Mouse (Mus musculus): ENCODE measurements around the gene Tbc1d16. TPM values are rescaled to one million over a fixed set of nuclear protein-coding genes. Genes with fewer than 3 reads are reported as not detected.
A peak's percentile ranks its signal among the peaks of the same experiment; 100 is the strongest.

Gene Tbc1d16
- polyA plus RNA-seq, 1 experiment from 2014 or later: 13.6 TPM

DNA sequence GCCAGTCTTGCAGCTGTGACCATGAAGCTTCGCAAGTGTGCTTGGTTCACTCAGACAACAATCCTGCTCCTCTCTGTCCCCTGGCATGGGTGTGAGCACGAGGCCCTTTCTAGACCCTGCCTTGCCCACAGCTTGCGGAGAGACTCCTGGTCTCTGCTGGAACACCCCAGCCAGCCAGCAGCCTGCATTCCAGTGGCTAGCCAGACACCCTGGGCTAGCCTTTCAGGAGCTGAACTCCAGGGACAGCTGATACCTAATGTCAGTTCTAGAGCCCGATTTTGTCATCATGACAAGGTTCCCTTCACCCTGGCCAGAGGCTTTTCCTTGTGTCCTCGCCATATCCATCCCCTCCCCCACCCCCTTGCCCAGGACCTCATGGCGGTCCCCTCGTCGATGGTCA, 81.1 kb downstream of the Tbc1d16 start:
- Histone ChIP-seq H3K4me3 (replicated peaks; ENCODE audit: low read length) (no peak overlapping the region), H3K9ac (ENCODE audit: low read length) (no peak overlapping the region), H3K4me2 (ENCODE audit: low read depth, low read length) (no peak overlapping the region), H3K27me3 (ENCODE audit: control insufficient read depth, insufficient read depth, low read length) (no peaks in the 10 kb centered on the region), H3K36me3 (ENCODE audit: control insufficient read depth, insufficient read depth, low read length) (no peaks in the 10 kb centered on the region), H3K9me3 (replicated peaks; ENCODE audit: control insufficient read depth, low read length) (no peaks in the 10 kb centered on the region), H3K27ac (ENCODE audit: low read length) (no peak overlapping the region), H3K4me1 (ENCODE audit: control insufficient read depth, insufficient read depth, low read length) (no peaks in the 10 kb centered on the region)
- no peak for ATAC-seq (ENCODE audit: insufficient read depth, low FRiP score)
- WGBS: 83% methylated on average over 8 of the region's 8 CpGs

DNA sequence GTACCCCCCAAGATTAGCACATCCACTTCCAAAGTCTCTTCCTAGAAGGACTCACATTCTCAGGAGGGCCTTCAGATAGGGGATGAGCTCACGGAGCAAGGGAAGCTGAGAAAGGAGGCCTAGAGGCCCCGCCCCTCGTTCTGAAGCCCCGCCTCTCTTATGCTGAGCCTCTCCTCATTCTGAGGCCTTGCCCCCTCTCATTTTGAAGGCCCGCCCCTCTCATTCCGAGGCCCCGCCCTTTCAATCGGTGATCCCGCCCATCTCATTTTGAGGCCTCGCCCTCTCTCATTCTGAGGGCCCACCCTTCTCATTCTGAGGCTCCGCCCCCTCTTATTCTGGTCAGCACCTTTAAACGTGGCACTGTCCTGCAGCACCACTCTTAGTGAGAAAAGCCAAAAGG, 82.2 kb downstream of the Tbc1d16 start:
- Histone ChIP-seq H3K4me3 (replicated peaks; ENCODE audit: low read length) (no peak overlapping the region), H3K4me1 (ENCODE audit: control insufficient read depth, insufficient read depth, low read length) (no peaks in the 10 kb centered on the region), H3K4me2 (ENCODE audit: low read depth, low read length) (no peak overlapping the region), H3K9ac (ENCODE audit: low read length) (no peak overlapping the region), H3K9me3 (replicated peaks; ENCODE audit: control insufficient read depth, low read length) (no peaks in the 10 kb centered on the region), H3K27me3 (ENCODE audit: control insufficient read depth, insufficient read depth, low read length) (no peaks in the 10 kb centered on the region), H3K27ac (ENCODE audit: low read length) (no peak overlapping the region), H3K36me3 (ENCODE audit: control insufficient read depth, insufficient read depth, low read length) (no peaks in the 10 kb centered on the region)
- WGBS: 41% methylated on average over 12 of the region's 12 CpGs
- peak; percentile 35; the same call in 1 of the 2 replicates for ATAC-seq (ENCODE audit: insufficient read depth, low FRiP score)

DNA sequence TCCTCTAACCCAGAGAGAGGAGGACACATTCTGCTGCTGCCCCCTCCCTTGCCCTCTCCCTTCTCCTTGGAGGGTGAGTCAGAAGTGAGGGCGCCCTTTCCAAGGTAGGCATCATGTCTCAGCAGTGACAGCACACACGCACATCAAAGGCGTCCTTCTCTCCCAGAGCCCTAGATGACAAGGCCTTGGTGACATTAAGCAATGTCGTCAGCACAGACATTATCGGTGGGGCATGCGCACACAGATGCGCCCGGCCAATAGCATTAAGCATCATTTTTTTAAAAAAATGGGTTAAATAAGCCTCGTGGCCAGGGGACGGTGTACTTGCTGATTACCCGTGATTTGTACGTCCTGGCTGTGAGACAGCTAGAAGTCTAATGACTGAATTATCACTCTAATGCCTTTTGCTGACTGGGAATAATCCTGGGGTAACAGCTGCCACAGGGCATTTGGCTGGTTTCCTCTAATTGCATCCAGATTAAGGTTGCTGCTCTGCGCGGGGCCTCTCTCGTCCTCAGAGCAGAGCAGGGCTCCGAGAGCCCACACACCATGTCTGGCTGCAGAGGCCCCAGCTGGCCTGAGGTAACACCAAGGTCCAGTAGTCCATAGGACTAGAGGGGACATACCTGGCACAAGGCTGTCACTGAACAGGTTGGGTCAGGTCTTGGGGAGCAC, 83.4 kb downstream of the Tbc1d16 start:
- no peaks in the 10 kb centered on the region for H3K27me3 ChIP-seq (ENCODE audit: control insufficient read depth, insufficient read depth, low read length)
- H3K9me3 ChIP-seq (replicated peaks; ENCODE audit: control insufficient read depth, low read length): no peaks in the 10 kb centered on the region
- no peaks in the 10 kb centered on the region for H3K36me3 ChIP-seq (ENCODE audit: control insufficient read depth, insufficient read depth, low read length)
- H3K4me3 ChIP-seq (replicated peaks; ENCODE audit: low read length): no peak overlapping the region
- H3K4me1 ChIP-seq (ENCODE audit: control insufficient read depth, insufficient read depth, low read length): no peaks in the 10 kb centered on the region
- no peak for ATAC-seq (ENCODE audit: insufficient read depth, low FRiP score)
- no peak overlapping the region for H3K9ac ChIP-seq (ENCODE audit: low read length)
- no peak overlapping the region for H3K4me2 ChIP-seq (ENCODE audit: low read depth, low read length)
- no peak overlapping the region for H3K27ac ChIP-seq (ENCODE audit: low read length)
- 73% methylated on average over 16 of the region's 16 CpGs for WGBS

DNA sequence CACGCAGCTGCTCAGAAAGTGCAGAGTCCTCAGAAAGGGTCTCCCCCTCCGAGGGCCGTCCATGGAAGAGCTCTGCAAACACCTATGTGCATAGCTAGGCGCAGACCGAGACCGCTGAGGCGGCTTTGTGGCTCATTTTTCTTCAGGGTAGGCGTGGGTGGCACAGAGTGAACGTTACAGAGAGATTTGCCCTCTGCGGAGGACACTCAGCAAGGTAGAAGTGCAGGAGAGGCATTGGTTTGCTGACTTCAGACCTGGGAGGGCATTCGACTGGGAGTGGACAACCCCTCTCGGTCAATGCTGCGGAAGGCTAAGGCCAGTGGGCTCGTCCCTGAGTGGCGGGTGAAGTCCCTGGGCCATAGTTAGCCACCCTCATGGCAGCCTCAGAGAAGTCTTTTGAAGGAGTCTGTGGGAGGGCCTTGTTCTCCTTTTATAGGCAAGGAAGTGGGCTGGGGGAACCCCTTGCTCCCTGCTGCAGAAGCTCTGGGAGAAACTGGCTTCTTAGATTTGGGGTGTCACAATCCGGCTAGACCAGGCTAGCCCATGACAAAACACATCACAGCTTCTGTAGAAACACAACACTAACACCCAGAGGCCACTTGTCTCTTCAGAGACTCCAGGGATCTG, 84.8 kb downstream of the Tbc1d16 start:
- 77% methylated on average over 16 of the region's 16 CpGs for WGBS
- Histone ChIP-seq H3K4me3 (replicated peaks; ENCODE audit: low read length) (no peak overlapping the region), H3K9ac (ENCODE audit: low read length) (no peak overlapping the region)

DNA sequence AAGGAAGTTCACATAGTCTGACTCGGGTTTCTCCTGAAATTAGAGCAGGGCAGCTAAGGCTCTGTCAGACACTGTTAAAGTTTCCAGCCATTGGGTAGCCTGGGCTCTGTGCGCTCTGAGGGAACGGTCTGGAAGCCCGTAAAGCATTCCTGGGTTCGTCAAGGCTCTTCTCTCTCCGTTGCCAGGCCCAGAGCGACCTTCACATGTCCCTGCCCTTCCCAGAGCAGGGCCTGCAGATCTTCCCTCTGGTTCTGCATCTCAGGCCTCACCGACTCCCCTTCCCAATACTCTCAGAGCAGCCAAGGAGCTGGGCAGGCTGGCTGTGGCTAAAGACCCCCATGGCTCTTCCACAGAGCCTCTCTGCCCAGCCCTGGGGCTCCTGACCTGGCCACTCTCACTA, 85.7 kb downstream of the Tbc1d16 start:
- no peak overlapping the region for H3K4me2 ChIP-seq (ENCODE audit: low read depth, low read length)
- ATAC-seq (ENCODE audit: insufficient read depth, low FRiP score): no peak
- H3K36me3 ChIP-seq (ENCODE audit: control insufficient read depth, insufficient read depth, low read length): no peaks in the 10 kb centered on the region
- no peak overlapping the region for H3K9ac ChIP-seq (ENCODE audit: low read length)
- H3K4me3 ChIP-seq (replicated peaks; ENCODE audit: low read length): no peak overlapping the region
- H3K4me1 ChIP-seq (ENCODE audit: control insufficient read depth, insufficient read depth, low read length): no peaks in the 10 kb centered on the region
- 88% methylated on average over 8 of the region's 8 CpGs for WGBS
- no peaks in the 10 kb centered on the region for H3K9me3 ChIP-seq (replicated peaks; ENCODE audit: control insufficient read depth, low read length)
- H3K27me3 ChIP-seq (ENCODE audit: control insufficient read depth, insufficient read depth, low read length): no peaks in the 10 kb centered on the region
- H3K27ac ChIP-seq (ENCODE audit: low read length): no peak overlapping the region

More for the DNA sequence above, 84.8 kb downstream of the Tbc1d16 start:
- no peaks in the 10 kb centered on the region for H3K9me3 ChIP-seq (replicated peaks; ENCODE audit: control insufficient read depth, low read length)
- no peak overlapping the region for H3K4me2 ChIP-seq (ENCODE audit: low read depth, low read length)
- no peaks in the 10 kb centered on the region for H3K27me3 ChIP-seq (ENCODE audit: control insufficient read depth, insufficient read depth, low read length)
- no peaks in the 10 kb centered on the region for H3K36me3 ChIP-seq (ENCODE audit: control insufficient read depth, insufficient read depth, low read length)
- H3K4me1 ChIP-seq (ENCODE audit: control insufficient read depth, insufficient read depth, low read length): no peaks in the 10 kb centered on the region
- no peak for ATAC-seq (ENCODE audit: insufficient read depth, low FRiP score)
- H3K27ac ChIP-seq (ENCODE audit: low read length): no peak overlapping the region

DNA sequence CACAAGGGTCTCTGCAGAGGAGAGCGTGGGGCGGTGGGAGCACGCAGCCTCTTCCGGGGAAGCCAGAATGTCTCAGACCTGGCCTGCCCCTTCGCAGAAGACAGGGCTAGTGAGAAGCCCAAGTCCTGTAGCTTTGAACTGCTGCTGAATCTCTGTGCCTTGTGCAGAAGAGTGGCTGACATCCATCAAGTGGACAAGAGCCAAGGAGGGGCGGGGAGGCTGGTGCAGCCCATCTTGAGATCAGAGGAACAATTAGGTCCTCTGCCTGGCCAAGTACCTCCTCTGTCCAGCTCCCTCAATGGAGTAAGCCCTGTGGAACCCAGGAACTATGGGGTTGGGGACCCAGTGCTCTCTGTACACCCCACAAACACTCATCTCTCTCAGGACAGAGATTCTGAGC, 89.3 kb downstream of the Tbc1d16 start:
- no peak for ATAC-seq (ENCODE audit: insufficient read depth, low FRiP score)
- 0 out of 2 replicates have a peak, but pooled peaks cover under 1% of the 10 kb centered on the region for H3K4me1 ChIP-seq (ENCODE audit: control insufficient read depth, insufficient read depth, low read length)
- H3K36me3 ChIP-seq (ENCODE audit: control insufficient read depth, insufficient read depth, low read length): no peaks in the 10 kb centered on the region
- no peak overlapping the region for H3K4me3 ChIP-seq (replicated peaks; ENCODE audit: low read length)
- H3K9ac ChIP-seq (ENCODE audit: low read length): no peak overlapping the region
- H3K27ac ChIP-seq (ENCODE audit: low read length): no peak overlapping the region
- H3K9me3 ChIP-seq (replicated peaks; ENCODE audit: control insufficient read depth, low read length): no peaks in the 10 kb centered on the region
- no peak overlapping the region for H3K4me2 ChIP-seq (ENCODE audit: low read depth, low read length)
- H3K27me3 ChIP-seq (ENCODE audit: control insufficient read depth, insufficient read depth, low read length): no peaks in the 10 kb centered on the region
- 76% methylated on average over 6 of the region's 6 CpGs for WGBS

DNA sequence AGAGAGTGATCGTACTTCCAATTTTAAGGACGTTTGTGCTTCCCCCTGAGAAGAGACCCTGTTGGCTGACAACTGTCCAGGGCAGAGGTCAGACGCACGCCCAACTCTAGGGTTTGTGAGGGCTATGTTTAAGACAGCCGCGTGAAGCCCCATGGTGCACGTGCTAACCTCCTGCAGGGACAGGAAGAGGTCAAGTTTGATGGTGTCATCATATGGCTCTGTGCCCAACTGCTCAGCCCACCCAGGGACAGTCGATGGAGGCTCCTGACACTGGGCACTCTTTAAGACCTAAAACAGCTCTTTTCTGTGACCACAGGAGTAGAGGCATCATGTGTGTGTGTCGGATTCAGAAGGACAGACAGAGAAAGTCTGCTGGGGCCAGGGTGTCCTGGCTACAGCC, 90.1 kb downstream of the Tbc1d16 start:
- 62% methylated on average over 9 of the region's 9 CpGs for WGBS

DNA sequence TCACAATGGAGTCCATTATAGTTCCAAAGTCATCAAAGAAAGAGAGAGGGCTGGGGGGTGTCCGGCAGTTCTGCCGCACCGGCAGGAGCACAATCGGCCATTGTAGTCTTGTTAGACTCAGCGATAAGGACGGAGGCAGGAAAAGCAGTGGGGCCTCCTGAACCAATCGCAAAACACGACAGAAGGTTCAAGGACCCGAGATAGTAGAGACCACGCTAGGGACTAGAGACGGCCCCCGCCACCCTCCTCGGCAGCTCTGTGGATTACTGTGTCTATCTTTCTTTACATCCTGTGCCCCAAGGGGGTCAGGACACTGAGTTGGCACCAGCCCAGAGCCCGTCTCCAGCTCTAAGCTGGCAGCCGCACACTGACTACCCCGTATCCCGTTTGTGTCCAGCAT, 93.7 kb downstream of the Tbc1d16 start:
- H3K4me3 ChIP-seq (replicated peaks; ENCODE audit: low read length): no peak overlapping the region
- H3K27me3 ChIP-seq (ENCODE audit: control insufficient read depth, insufficient read depth, low read length): no peaks in the 10 kb centered on the region
- H3K9me3 ChIP-seq (replicated peaks; ENCODE audit: control insufficient read depth, low read length): no peaks in the 10 kb centered on the region; the same call in 1 of the 2 replicates
- no peak overlapping the region for H3K4me2 ChIP-seq (ENCODE audit: low read depth, low read length)
- WGBS: 37% methylated on average over 17 of the region's 17 CpGs
- H3K9ac ChIP-seq (ENCODE audit: low read length): no peak overlapping the region
- H3K36me3 ChIP-seq (ENCODE audit: control insufficient read depth, insufficient read depth, low read length): no peaks in the 10 kb centered on the region
- peak overlapping the region; percentile 73 for H3K27ac ChIP-seq (ENCODE audit: low read length)
- peaks cover 10% of the 10 kb centered on the region; the same call in 1 of the 2 replicates for H3K4me1 ChIP-seq (ENCODE audit: control insufficient read depth, insufficient read depth, low read length)
- ATAC-seq (ENCODE audit: insufficient read depth, low FRiP score): peak; percentile 76

More for the DNA sequence above, 90.1 kb downstream of the Tbc1d16 start:
- H3K4me3 ChIP-seq (replicated peaks; ENCODE audit: low read length): no peak overlapping the region
- H3K4me1 ChIP-seq (ENCODE audit: control insufficient read depth, insufficient read depth, low read length): peaks cover 5% of the 10 kb centered on the region; the same call in 1 of the 2 replicates
- no peaks in the 10 kb centered on the region for H3K36me3 ChIP-seq (ENCODE audit: control insufficient read depth, insufficient read depth, low read length)
- no peaks in the 10 kb centered on the region for H3K27me3 ChIP-seq (ENCODE audit: control insufficient read depth, insufficient read depth, low read length)
- ATAC-seq (ENCODE audit: insufficient read depth, low FRiP score): no peak
- H3K9me3 ChIP-seq (replicated peaks; ENCODE audit: control insufficient read depth, low read length): no peaks in the 10 kb centered on the region
- no peak overlapping the region for H3K9ac ChIP-seq (ENCODE audit: low read length)
- H3K27ac ChIP-seq (ENCODE audit: low read length): no peak overlapping the region
- H3K4me2 ChIP-seq (ENCODE audit: low read depth, low read length): no peak overlapping the region

DNA sequence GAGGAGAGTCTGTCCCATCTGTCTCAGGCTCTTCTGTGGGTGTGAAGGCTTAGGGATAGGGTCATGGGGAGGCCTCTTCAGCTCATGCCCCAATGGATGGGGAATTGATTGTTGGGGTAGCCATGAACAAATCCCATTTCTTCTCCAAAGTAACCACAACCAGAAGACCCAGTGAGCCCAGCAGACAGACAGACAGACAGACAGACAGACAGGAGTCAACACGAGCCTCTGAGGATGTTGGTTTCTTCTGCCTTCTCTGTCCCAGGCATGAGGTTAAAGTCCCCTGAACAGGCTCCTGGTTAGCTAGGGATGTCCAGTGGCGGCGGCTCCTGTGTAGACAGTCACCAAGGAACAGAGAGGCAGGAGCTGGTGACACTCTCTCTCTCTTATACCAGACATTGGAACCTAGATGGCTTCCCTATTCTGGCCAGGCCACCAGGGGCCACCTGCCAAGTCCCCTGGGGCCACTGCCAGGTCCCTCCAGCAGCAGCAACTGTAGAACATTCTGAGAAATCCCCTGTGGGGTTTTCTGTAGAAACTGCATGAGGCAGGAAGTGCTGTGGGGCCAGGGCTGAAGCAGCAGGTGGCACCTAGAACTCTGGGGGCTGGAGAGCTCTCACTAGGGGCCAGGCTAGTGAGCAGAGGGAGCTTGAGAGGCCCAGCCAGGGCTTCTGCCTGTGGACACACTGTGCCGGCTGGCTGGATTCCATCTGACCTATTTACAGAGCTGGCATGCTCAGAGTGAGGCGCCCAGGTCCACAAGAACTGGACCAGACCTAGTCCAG, 94.7 kb downstream of the Tbc1d16 start:
- H3K36me3 ChIP-seq (ENCODE audit: control insufficient read depth, insufficient read depth, low read length): no peaks in the 10 kb centered on the region
- H3K27ac ChIP-seq (ENCODE audit: low read length): peak overlapping the region; percentile 73
- H3K9ac ChIP-seq (ENCODE audit: low read length): no peak overlapping the region
- ATAC-seq (ENCODE audit: insufficient read depth, low FRiP score): peak; percentile 11; the same call in 1 of the 2 replicates
- H3K4me3 ChIP-seq (replicated peaks; ENCODE audit: low read length): no peak overlapping the region
- no peaks in the 10 kb centered on the region; the same call in 1 of the 2 replicates for H3K9me3 ChIP-seq (replicated peaks; ENCODE audit: control insufficient read depth, low read length)
- H3K4me1 ChIP-seq (ENCODE audit: control insufficient read depth, insufficient read depth, low read length): peaks cover 14% of the 10 kb centered on the region
- WGBS: 65% methylated on average over 5 of the region's 5 CpGs
- H3K4me2 ChIP-seq (ENCODE audit: low read depth, low read length): no peak overlapping the region
- H3K27me3 ChIP-seq (ENCODE audit: control insufficient read depth, insufficient read depth, low read length): no peaks in the 10 kb centered on the region
